Mouse (Mus musculus) E14TG2a.4 (cell line): ENCODE measurements around the gene Olfr1223.

ENCODE experiments used
- H3K27me3 ChIP-seq: 2 replicates; pipeline ENCODE4 v1.6.1; 2014; ENCODE audit warnings: low read length, control low read depth; ENCODE audit not compliant: insufficient read depth
- H3K36me3 ChIP-seq: 2 replicates; pipeline ENCODE4 v1.6.1; 2014; ENCODE audit warnings: low read length, control low read depth; ENCODE audit not compliant: insufficient read depth
- H3K4me1 ChIP-seq: replicated peaks from 2 replicates; pipeline ENCODE4 v1.6.1; 2014; ENCODE audit warnings: low read depth, low read length, control low read depth
- H3K4me3 ChIP-seq: replicated peaks from 2 replicates; pipeline ENCODE4 v1.5.1; 2014; ENCODE audit warnings: mild to moderate bottlenecking, low read length
- H3K9me3 ChIP-seq: 2 replicates; pipeline ENCODE4 v1.6.1; 2014; ENCODE audit warnings: low read length, control low read depth
- CTCF ChIP-seq: conservative IDR thresholded peaks from 2 replicates; pipeline ENCODE4 v1.5.1; 2014; ENCODE audit warnings: low read length
- NANOG ChIP-seq: IDR thresholded peaks from 2 replicates; pipeline ENCODE4 v1.6.1; 2014; ENCODE audit warnings: borderline replicate concordance, low read length, mixed read lengths
- POU5F1 ChIP-seq: IDR thresholded peaks from 2 replicates; pipeline ENCODE4 v1.6.1; 2014; ENCODE audit warnings: low read length, borderline replicate concordance

The Olfr1223 gene

GRCm38 (mm10) chr2:89093848-89094247 is 57.5 kb downstream of the Olfr1223 start:
- Histone ChIP-seq H3K4me1 (no peaks in the 10 kb centered on the region), H3K4me3 (no peak overlapping the region), H3K27me3 (no peaks in the 10 kb centered on the region), H3K9me3 (no peaks in the 10 kb centered on the region), H3K36me3 (no peaks in the 10 kb centered on the region)
- TF ChIP-seq CTCF (no peak), POU5F1 (no peak), NANOG (no peak)
